In genomic region chr16:57718982-57719381, GRCm38 (mm10) we compare ENCODE assay signal across 16 mouse cellular contexts. TPM values are rescaled to one million over a fixed set of nuclear protein-coding genes. Genes with fewer than 3 reads are reported as not detected.
DNase-seq lines count a peak whose midpoint lies in the region; ATAC-seq and TF ChIP-seq lines count a peak whose summit lies in the region.
"Had no signal": no experiment of that assay in that cellular context is flagged by ENCODE, and none has a peak within 500 bp of the region (broad histone marks: within the 10 kb centered on the region; RNA-seq: fewer than 3 reads in every experiment).

No protein-coding gene starts in this region.

- H3K27me3 ChIP-seq in kidney, embryonic 16.5 days (ENCODE audit: insufficient read depth, low read length): no peaks in the 10 kb centered on the region
- H3K27me3 ChIP-seq in hindbrain, postnatal 0 days (ENCODE audit: insufficient read depth, low read length): no peaks in the 10 kb centered on the region
- H3K27me3 ChIP-seq: liver, embryonic 12.5 days; neural tube, embryonic 13.5 days; stomach, embryonic 15.5 days had no signal

- no peak overlapping the region for H3K27ac ChIP-seq in gastrocnemius, adult 2 months
- H3K27ac ChIP-seq in kidney, embryonic 16.5 days (ENCODE audit: low read length): no peak overlapping the region
- H3K27ac ChIP-seq in hindbrain, postnatal 0 days: no peak overlapping the region
- H3K27ac ChIP-seq: liver, embryonic 12.5 days; neural tube, embryonic 13.5 days; stomach, embryonic 15.5 days had no signal

- 83% methylated on average over 2 of the region's 2 CpGs for WGBS in kidney, embryonic 16.5 days
- 78% methylated on average over 2 of the region's 2 CpGs for WGBS in hindbrain, postnatal 0 days

- intact Hi-C loops in gastrocnemius, adult 2 months (cut with DNase I): no loop called here
- intact Hi-C loops in gastrocnemius, postnatal 14 days (cut with DNase I; ENCODE audit: low total_unique reads): no loop called here

- ATAC-seq in kidney, embryonic 16.5 days (ENCODE audit: low FRiP score, low TSS enrichment): no peak
- no peak for ATAC-seq in hindbrain, postnatal 0 days
- ATAC-seq: forebrain, postnatal 0 days; liver, embryonic 12.5 days had no signal

- DNase-seq in gastrocnemius, adult 2 months: peak; percentile 34
- no peak for DNase-seq in gastrocnemius, postnatal 14 days
- peak; percentile 40 for DNase-seq in kidney, adult 18-20 months
- peak; percentile 7 for DNase-seq in gastrocnemius, postnatal 25 days
- DNase-seq in kidney, postnatal 36 days: peak; percentile 18 to 42
- DNase-seq in hindbrain, postnatal 0 days (ENCODE audit: low spot score): no peak
- DNase-seq: forebrain, postnatal 0 days; lung, embryonic 14.5 days; lung, postnatal 4 days; right cerebral cortex, postnatal 14 days had no signal

- H3K4me3 ChIP-seq in gastrocnemius, adult 2 months: no peak overlapping the region
- no peak overlapping the region for H3K4me3 ChIP-seq in kidney, embryonic 16.5 days (ENCODE audit: low read length)
- H3K4me3 ChIP-seq in hindbrain, postnatal 0 days (ENCODE audit: low read length): no peak overlapping the region
- H3K4me3 ChIP-seq: liver, embryonic 12.5 days; neural tube, embryonic 13.5 days; stomach, embryonic 15.5 days had no signal

- H3K4me1 ChIP-seq in kidney, embryonic 16.5 days (ENCODE audit: insufficient read depth, low read length): 0 out of 2 replicates have a peak, but pooled peaks cover 4% of the 10 kb centered on the region
- no peaks in the 10 kb centered on the region for H3K4me1 ChIP-seq in hindbrain, postnatal 0 days (ENCODE audit: insufficient read depth, low read length)
- H3K4me1 ChIP-seq: liver, embryonic 12.5 days; neural tube, embryonic 13.5 days; stomach, embryonic 15.5 days had no signal

- no peak for TF ChIP-seq CTCF in gastrocnemius, adult 2 months (IDR thresholded peaks at IDR 0.05)
- no peak for TF ChIP-seq CTCF in hindbrain, postnatal 0 days (IDR thresholded peaks at IDR 0.05; ENCODE audit: low read depth)

- no peak overlapping the region for H3K4me2 ChIP-seq in kidney, embryonic 16.5 days (replicated peaks; ENCODE audit: low read depth, low read length)
- no peak overlapping the region for H3K4me2 ChIP-seq in hindbrain, postnatal 0 days (ENCODE audit: low read depth, low read length)
- H3K4me2 ChIP-seq: liver, embryonic 12.5 days; lung, embryonic 14.5 days; midbrain, embryonic 11.5 days; neural tube, embryonic 13.5 days; stomach, embryonic 15.5 days had no signal

- no peaks in the 10 kb centered on the region for H3K36me3 ChIP-seq in kidney, embryonic 16.5 days (ENCODE audit: insufficient read depth, low read length)
- no peaks in the 10 kb centered on the region for H3K36me3 ChIP-seq in hindbrain, postnatal 0 days (ENCODE audit: insufficient read depth, low read length)
- H3K36me3 ChIP-seq: liver, embryonic 12.5 days; neural tube, embryonic 13.5 days; stomach, embryonic 15.5 days had no signal

- no peaks in the 10 kb centered on the region for H3K9me3 ChIP-seq in kidney, embryonic 16.5 days (ENCODE audit: low read length)
- H3K9me3 ChIP-seq in hindbrain, postnatal 0 days (ENCODE audit: low read length): no peaks in the 10 kb centered on the region
- H3K9me3 ChIP-seq: liver, embryonic 12.5 days; neural tube, embryonic 13.5 days; stomach, embryonic 15.5 days had no signal

- H3K9ac ChIP-seq in kidney, embryonic 16.5 days (replicated peaks; ENCODE audit: low read length): no peak overlapping the region
- no peak overlapping the region for H3K9ac ChIP-seq in hindbrain, postnatal 0 days (replicated peaks; ENCODE audit: low read length)
- H3K9ac ChIP-seq: forebrain, postnatal 0 days; liver, embryonic 12.5 days; lung, embryonic 14.5 days; neural tube, embryonic 13.5 days; stomach, embryonic 15.5 days had no signal

RNA-seq across cellular contexts. Expression of gene Col8a1, which starts 35.6 kb away (rescaled TPM):
- 1 to 10 TPM; 2.0 to 4.3 TPM for total RNA-seq in gastrocnemius, adult 2 months (2021)
- 1 to 10 TPM; 4.8 to 7.8 TPM for total RNA-seq in gastrocnemius, postnatal 14 days (2021)
- 2.1 and 2.2 TPM in 2 replicates for polyA plus RNA-seq in kidney, embryonic 16.5 days (2015; fragmentation: Nextera tagmentation; extraction: Ambion mirVana)
- 1 to 10 TPM; 6.3 to 9.1 TPM for total RNA-seq in gastrocnemius, postnatal 25 days (2021)
- total RNA-seq in hindbrain, postnatal 0 days (2014; rRNA removed): 7.5 and 8.9 TPM in 2 replicates
- polyA plus RNA-seq in hindbrain, postnatal 0 days (2015; fragmentation: Nextera tagmentation; extraction: Ambion mirVana): 7.7 and 8.3 TPM in 2 replicates
- total RNA-seq: hematopoietic stem cell, adult 5-6 weeks had no signal

Comparison
In these comparisons a context has a peak if more than half of its experiments do, and no peak if none do; other contexts are left out.
1. DNase-seq: peak in gastrocnemius, adult 2 months (single experiment), kidney, adult 18-20 months (single experiment), gastrocnemius, postnatal 25 days (single experiment) and kidney, postnatal 36 days (2 of 2); none in gastrocnemius, postnatal 14 days (single experiment) and hindbrain, postnatal 0 days (single experiment).